Mouse (Mus musculus): ENCODE results near the gene Htr3a.

DNA sequence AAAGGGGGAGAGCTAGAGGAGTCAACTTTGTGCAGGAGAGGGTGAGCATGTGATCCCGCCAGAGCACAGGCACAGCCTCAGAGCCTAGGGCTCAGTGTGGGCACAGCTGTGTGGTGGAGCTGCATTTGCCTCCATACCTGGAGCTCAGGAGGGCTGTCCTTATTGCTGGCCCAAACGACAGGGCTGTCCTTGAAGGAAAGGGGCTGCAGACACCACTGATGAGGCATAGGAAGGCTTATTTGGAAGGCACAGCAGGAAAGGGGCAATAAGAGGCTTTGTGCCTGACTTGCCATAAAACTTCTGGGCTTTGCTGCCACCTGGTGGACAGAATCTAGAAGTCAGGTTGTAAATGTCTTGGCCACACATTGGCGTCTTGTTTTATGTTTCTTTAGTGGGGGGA is 16.9 kb downstream of the Htr3a start:
- TF ChIP-seq CTCF (IDR thresholded peaks at IDR 0.05; ENCODE audit: borderline replicate concordance, insufficient read depth, low read depth, low read length) (peak; percentile 76), POLR2A (IDR thresholded peaks at IDR 0.05; ENCODE audit: borderline replicate concordance, insufficient read depth, low read length) (no peak)

Measured in cerebellum, adult 2 months (tissue).